Mouse (Mus musculus): ENCODE results near the gene Cerkl.

DNA sequence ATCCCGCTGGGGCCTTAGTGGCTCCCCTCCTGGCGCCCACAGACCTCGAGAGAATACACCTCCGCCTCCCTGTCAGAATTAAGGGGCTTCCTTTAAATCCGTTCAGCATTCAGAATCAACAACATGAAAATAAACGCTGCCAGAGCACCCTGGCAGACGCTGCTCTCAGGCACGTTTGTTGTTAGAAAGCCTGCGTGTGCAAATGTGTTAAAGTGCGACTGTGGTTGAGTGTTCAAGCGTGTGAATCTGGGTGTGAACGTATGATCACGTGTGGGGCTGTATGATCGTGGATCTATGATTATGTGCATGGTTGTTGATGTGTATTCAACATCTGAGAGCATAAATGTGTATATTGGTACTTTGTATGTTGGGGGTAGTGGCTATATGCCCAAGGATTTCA is 3.5 kb upstream of the Cerkl start:
- no peak for TF ChIP-seq CTCF (IDR thresholded peaks at IDR 0.05 in 2 of 3, conservative IDR thresholded peaks at IDR 0.05 in 1 of 3; ENCODE audit: control insufficient read depth in 1 of 3, insufficient read depth in 1 of 3, low read depth in 2 of 3, low read length in 3 of 3, poor library complexity in 1 of 3, severe bottlenecking in 1 of 3)
- no peak for TF ChIP-seq ZMIZ1 (IDR thresholded peaks at IDR 0.05; ENCODE audit: low read depth, low read length)
- TF ChIP-seq GABPA (IDR thresholded peaks at IDR 0.05; ENCODE audit: low read depth, low read length), result no peak
- no peak for TF ChIP-seq POLR2A (IDR thresholded peaks at IDR 0.05; ENCODE audit: control insufficient read depth in 1 of 2, insufficient read depth in 1 of 2, low read depth in 1 of 2, low read length in 2 of 2, poor library complexity in 1 of 2)
- TF ChIP-seq JUND (IDR thresholded peaks at IDR 0.05; ENCODE audit: low read depth, low read length), result no peak
- no peak for TF ChIP-seq NRF1 (IDR thresholded peaks at IDR 0.05; ENCODE audit: insufficient read depth, low read depth, low read length, poor library complexity, severe bottlenecking)
- no peak for TF ChIP-seq E2F4 (IDR thresholded peaks at IDR 0.05; ENCODE audit: borderline replicate concordance, low read depth, low read length)
- TF ChIP-seq MAX (IDR thresholded peaks at IDR 0.05; ENCODE audit: low read length), result no peak
- TF ChIP-seq TBP (IDR thresholded peaks at IDR 0.05; ENCODE audit: low read depth, low read length), result no peak
- TF ChIP-seq HCFC1 (IDR thresholded peaks at IDR 0.05; ENCODE audit: low read depth, low read length), result no peak
- no peak for TF ChIP-seq CHD1 (IDR thresholded peaks at IDR 0.05; ENCODE audit: low read depth, low read length)
